Mouse (Mus musculus) thymus, adult 2 months (tissue): Measurements from ENCODE around the gene Rps17. TPM values are rescaled to one million over a fixed set of nuclear protein-coding genes. Genes with fewer than 3 reads are reported as not detected.

Source experiments
- DNase-seq: peaks from one replicate; pipeline ENCODE4 v3.0.0; 2021
- H3K27ac ChIP-seq: fragments of 200-500 bp; 2 replicates; pipeline ENCODE4 v1.5.1; 2012; ENCODE audit warnings: low read length, control low read depth; ENCODE audit not compliant: control insufficient read depth, insufficient read depth
- H3K27me3 ChIP-seq: fragments of 200-500 bp; 2 replicates; pipeline ENCODE4 v1.6.1; 2012; ENCODE audit warnings: mild to moderate bottlenecking, low read length, moderate library complexity, mixed read lengths; ENCODE audit not compliant: control insufficient read depth, insufficient read depth
- H3K36me3 ChIP-seq: fragments of 200-500 bp; 2 replicates; pipeline ENCODE4 v1.6.1; 2012; ENCODE audit warnings: mild to moderate bottlenecking, low read length, moderate library complexity; ENCODE audit not compliant: control insufficient read depth, insufficient read depth
- H3K4me1 ChIP-seq: fragments of 200-500 bp; replicated peaks from 2 replicates; pipeline ENCODE4 v1.6.1; 2012; ENCODE audit warnings: low read length; ENCODE audit not compliant: control insufficient read depth, insufficient read depth
- H3K4me3 ChIP-seq: fragments of 200-500 bp; 2 replicates; pipeline ENCODE4 v1.5.1; 2012; ENCODE audit warnings: mild to moderate bottlenecking, low read length, control low read depth, moderate library complexity; ENCODE audit not compliant: control insufficient read depth, insufficient read depth
- CTCF ChIP-seq: fragments of 200-500 bp; IDR thresholded peaks from 2 replicates; pipeline ENCODE4 v1.5.1; 2012; ENCODE audit warnings: mild to moderate bottlenecking, control low read depth, low read length, moderate library complexity, borderline replicate concordance; ENCODE audit not compliant: control insufficient read depth, poor library complexity, insufficient read depth; ENCODE audit errors: extremely low read depth
- POLR2A ChIP-seq: fragments of 200-500 bp; IDR thresholded peaks from 2 replicates; pipeline ENCODE4 v1.6.1; 2012; ENCODE audit warnings: mild to moderate bottlenecking, low read length, control low read depth, moderate library complexity; ENCODE audit not compliant: control insufficient read depth, poor library complexity, insufficient read depth; ENCODE audit errors: extremely low read depth
- WGBS: fragments of 180-500 bp; shearing (Covaris S2); methylation state at CpG from one replicate; pipeline ENCODE4 v1.1.7; 2018; 5-methylcytosine and 5-hydroxymethylcytosine counted together
- polyA plus RNA-seq: library from polyadenylated mRNA; depleted of rRNA; stranded (reverse); fragments of >200 nt; gene quantifications from 2 replicates; pipeline ENCODE4 v1.2.3, GENCODE M21; 2012; rRNA removed

Rps17 gene
- polyA plus RNA-seq, 1 experiment = 1,758 TPM

DNA sequence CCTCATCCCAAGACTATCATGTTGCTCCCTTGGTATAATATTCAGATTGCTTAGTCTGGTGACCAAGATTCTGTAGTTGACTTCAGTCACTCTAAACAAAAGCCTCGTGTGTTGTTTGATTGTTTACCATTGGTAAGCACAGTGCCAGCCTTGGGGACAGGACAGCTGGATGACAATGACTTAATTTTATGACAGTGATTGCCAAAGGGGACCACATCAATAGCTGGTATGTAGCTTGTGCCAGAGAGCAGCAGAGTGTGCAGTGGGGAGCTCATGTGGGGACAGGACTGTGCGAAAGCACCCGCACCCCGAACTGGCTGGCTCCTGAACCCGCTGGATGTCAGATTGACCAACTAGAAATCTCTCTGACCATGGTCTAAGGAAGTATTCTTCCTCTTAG is 40.4 kb downstream of the Rps17 start:
- Histone ChIP-seq H3K4me1 (no peaks in the 10 kb centered on the region), H3K4me3 (no peak overlapping the region), H3K27me3 (no peaks in the 10 kb centered on the region), H3K27ac (no peak overlapping the region), H3K36me3 (no peaks in the 10 kb centered on the region)
- TF ChIP-seq CTCF (no peak), POLR2A (no peak)
- 97% methylated on average over 5 of the region's 5 CpGs for WGBS
- no peak for DNase-seq

DNA sequence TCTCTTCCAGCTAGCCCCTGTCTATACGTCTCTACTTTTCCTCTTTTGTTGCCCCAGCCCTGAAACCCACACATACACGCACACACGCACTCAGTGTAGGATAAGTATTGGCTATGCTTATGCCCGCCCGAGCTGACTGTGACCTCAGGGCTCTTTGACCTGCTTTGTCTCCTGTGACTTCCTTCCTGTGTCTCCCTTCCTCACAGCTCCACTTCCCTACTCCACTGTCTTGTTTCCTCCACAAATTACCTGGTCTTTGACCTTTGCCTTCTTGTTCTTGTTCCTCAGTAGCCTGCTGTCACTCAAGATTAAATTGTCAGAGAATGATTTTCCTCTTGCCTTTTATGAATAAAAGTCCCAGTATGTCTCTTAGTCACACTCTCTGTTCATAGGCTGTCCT is 41.0 kb downstream of the Rps17 start:
- WGBS = 76% methylated on average over 5 of the region's 5 CpGs
- Histone ChIP-seq H3K4me1 (no peaks in the 10 kb centered on the region), H3K4me3 (no peak overlapping the region), H3K27ac (no peak overlapping the region), H3K36me3 (no peaks in the 10 kb centered on the region), H3K27me3 (no peaks in the 10 kb centered on the region)
- no peak for DNase-seq
- TF ChIP-seq CTCF = no peak
- no peak for TF ChIP-seq POLR2A

DNA sequence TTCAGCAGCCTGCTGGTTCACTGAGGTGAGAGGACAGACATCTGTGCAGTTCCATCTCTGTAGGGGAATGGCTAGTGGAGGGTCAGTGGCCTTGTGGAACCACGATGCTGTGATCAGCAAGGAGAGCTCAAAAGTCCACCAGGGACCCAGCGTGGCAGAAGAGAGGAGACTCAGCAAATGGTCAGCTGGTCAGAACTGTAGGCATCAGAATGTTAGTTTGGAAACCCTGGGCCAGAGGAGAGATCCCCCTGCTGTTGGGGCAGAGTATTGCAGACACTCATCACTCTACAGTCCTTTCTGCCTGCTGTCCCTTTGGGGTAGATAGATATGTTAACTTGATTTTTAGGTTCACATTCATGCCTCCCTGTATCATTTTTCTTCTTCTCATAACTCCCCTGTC is 41.4 kb downstream of the Rps17 start:
- no peak overlapping the region for H3K27ac ChIP-seq
- TF ChIP-seq POLR2A = no peak
- no peak for TF ChIP-seq CTCF
- 93% methylated on average over 2 of the region's 2 CpGs for WGBS
- H3K36me3 ChIP-seq = no peaks in the 10 kb centered on the region
- no peaks in the 10 kb centered on the region for H3K4me1 ChIP-seq
- no peaks in the 10 kb centered on the region for H3K27me3 ChIP-seq
- H3K4me3 ChIP-seq = no peak overlapping the region
- peak; percentile 15 for DNase-seq

DNA sequence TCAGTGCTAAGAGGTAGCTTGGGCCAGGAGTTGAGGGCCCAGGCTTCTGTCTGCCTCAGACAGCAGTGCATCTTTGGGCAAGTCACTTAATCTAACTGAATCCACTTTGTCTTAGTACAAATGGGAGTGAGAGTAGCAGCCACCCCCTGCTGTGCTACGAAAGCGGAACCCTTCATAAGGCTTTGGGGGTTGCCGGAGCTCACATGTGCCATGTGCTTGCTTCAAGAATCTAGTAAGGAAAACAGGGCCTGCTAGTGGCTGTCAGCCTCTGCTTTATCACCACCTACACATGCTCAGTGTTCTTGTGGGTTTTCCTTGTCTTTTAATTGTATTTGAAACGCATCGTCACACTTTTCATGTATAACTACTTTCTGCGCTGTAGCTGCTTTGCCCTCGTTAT is 43.7 kb downstream of the Rps17 start:
- TF ChIP-seq CTCF = no peak
- no peak for TF ChIP-seq POLR2A
- 96% methylated on average over 7 of the region's 7 CpGs for WGBS
- no peak for DNase-seq
- Histone ChIP-seq H3K4me3 (no peak overlapping the region), H3K27me3 (no peaks in the 10 kb centered on the region), H3K27ac (no peak overlapping the region), H3K36me3 (no peaks in the 10 kb centered on the region), H3K4me1 (no peaks in the 10 kb centered on the region)

DNA sequence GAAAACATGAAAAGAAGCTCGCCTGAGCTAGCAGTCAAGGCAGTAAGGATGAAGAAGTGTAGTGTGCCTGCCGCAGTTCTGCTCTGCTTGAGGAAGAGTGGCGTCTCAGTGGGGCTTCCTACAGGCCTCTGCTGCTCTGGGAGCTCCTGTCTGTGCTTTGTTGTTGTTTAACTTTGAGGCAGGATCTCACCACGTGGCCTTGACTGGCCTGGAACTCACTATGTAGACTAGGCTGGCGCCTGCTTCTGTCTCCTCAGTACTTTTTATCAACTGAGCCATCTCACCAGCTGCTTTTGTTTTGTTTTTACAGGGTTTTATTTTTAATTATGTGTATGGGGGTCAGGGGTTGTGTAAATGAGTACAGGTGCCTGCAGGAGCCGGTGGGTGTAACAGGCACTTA is 46.8 kb downstream of the Rps17 start:
- no peaks in the 10 kb centered on the region for H3K36me3 ChIP-seq
- DNase-seq = no peak
- H3K27me3 ChIP-seq = no peaks in the 10 kb centered on the region
- 74% methylated on average over 6 of the region's 6 CpGs for WGBS
- H3K27ac ChIP-seq = no peak overlapping the region
- no peak overlapping the region for H3K4me3 ChIP-seq
- TF ChIP-seq POLR2A (no peak), CTCF (no peak)
- no peaks in the 10 kb centered on the region for H3K4me1 ChIP-seq

DNA sequence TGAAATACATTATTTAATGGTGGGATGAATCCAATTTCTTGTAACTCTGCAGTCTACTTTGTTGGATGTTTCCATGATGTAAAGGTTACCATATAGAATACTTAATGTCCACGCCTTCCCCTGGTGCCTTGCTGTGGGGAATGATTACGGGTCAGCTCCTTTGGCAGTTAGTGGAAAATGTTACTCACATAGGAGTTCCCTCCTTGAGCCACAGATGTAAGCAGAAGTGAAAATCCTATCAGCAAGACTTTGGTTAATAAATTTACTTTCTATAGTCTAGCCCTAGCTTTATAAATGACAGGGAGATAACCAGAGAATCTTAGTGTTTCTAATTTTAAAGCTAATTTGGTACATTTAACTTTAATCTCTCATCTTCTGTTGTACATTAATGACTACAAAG is 49.9 kb downstream of the Rps17 start:
- no peak overlapping the region for H3K4me3 ChIP-seq
- no peaks in the 10 kb centered on the region for H3K4me1 ChIP-seq
- TF ChIP-seq POLR2A = no peak
- no peak for TF ChIP-seq CTCF
- no peaks in the 10 kb centered on the region for H3K36me3 ChIP-seq
- no peak overlapping the region for H3K27ac ChIP-seq
- no peaks in the 10 kb centered on the region for H3K27me3 ChIP-seq
- 94% methylated on average over 2 of the region's 2 CpGs for WGBS
- DNase-seq = no peak

Other genes starting within 250 kb of the Rps17 start
- gene Slc28a1, start 230.5 kb downstream of the Rps17 start, polyA plus RNA-seq = 0.15 and 0.24 TPM in 2 replicates
- 3.0 and 3.5 TPM in 2 replicates for gene Pde8a, start 131.7 kb downstream of the Rps17 start, polyA plus RNA-seq
- gene Cpeb1, start 110.2 kb upstream of the Rps17 start, polyA plus RNA-seq = 8.8 and 13.5 TPM in 2 replicates
- gene Ap3b2, start 148.7 kb upstream of the Rps17 start, polyA plus RNA-seq = 0.60 and 0.65 TPM in 2 replicates
- not detected in 2 replicates for gene BC048679, start 153.0 kb upstream of the Rps17 start, polyA plus RNA-seq
- gene Fsd2, start 221.7 kb upstream of the Rps17 start, polyA plus RNA-seq = 1.5 and 3.2 TPM in 2 replicates
- gene Whamm, start 226.0 kb upstream of the Rps17 start, polyA plus RNA-seq = 29.8 and 30.4 TPM in 2 replicates